Mouse (Mus musculus) kidney, embryonic 15.5 days (tissue): ENCODE measurements around the gene D5Ertd579e. TPM values are rescaled to one million over a fixed set of nuclear protein-coding genes. Genes with fewer than 3 reads are reported as not detected.

ENCODE experiments used
- ATAC-seq: fragments of 200-750 bp; cut with Nextera tagmentation; replicated peaks from 2 replicates; pipeline ENCODE4 v1.8.0; 2017; ENCODE audit warnings: moderate TSS enrichment; ENCODE audit not compliant: low FRiP score
- H3K27ac ChIP-seq: fragments of 300-500 bp; sonication (generic); 2 replicates; pipeline ENCODE4 v1.5.1; 2015; ENCODE audit warnings: mild to moderate bottlenecking, inconsistent platforms
- H3K27me3 ChIP-seq: fragments of 300-500 bp; sonication (generic); 2 replicates; pipeline ENCODE4 v1.6.1; 2015; ENCODE audit warnings: inconsistent platforms
- H3K36me3 ChIP-seq: fragments of 300-500 bp; sonication (generic); 2 replicates; pipeline ENCODE4 v1.6.1; 2015; ENCODE audit warnings: inconsistent platforms
- H3K4me1 ChIP-seq: fragments of 300-500 bp; sonication (generic); 2 replicates; pipeline ENCODE4 v1.6.1; 2015; ENCODE audit warnings: inconsistent platforms
- H3K4me2 ChIP-seq: fragments of 300-500 bp; sonication (generic); 2 replicates; pipeline ENCODE4 v1.6.1; 2015; ENCODE audit warnings: moderate library complexity, mild to moderate bottlenecking, inconsistent platforms
- H3K4me3 ChIP-seq: fragments of 300-500 bp; sonication (generic); replicated peaks from 2 replicates; pipeline ENCODE4 v1.5.1; 2015; ENCODE audit warnings: mild to moderate bottlenecking, inconsistent platforms
- H3K9ac ChIP-seq: fragments of 300-500 bp; sonication (generic); 2 replicates; pipeline ENCODE4 v1.6.1; 2015; ENCODE audit warnings: mild to moderate bottlenecking, inconsistent platforms
- H3K9me3 ChIP-seq: fragments of 300-500 bp; sonication (generic); replicated peaks from 2 replicates; pipeline ENCODE4 v1.6.1; 2016; ENCODE audit warnings: inconsistent platforms
- WGBS: fragments of 180-500 bp; shearing (Covaris S2); methylation state at CpG from one replicate; pipeline ENCODE4 v1.1.7; 2015; ENCODE audit warnings: mixed read lengths; 5-methylcytosine and 5-hydroxymethylcytosine counted together
- polyA plus RNA-seq: library from polyadenylated mRNA; unstranded; fragments of >200 nt; fragmentation: Nextera tagmentation; extraction: Ambion mirVana; gene quantifications from 2 replicates; pipeline ENCODE4 v1.2.1, GENCODE M21; 2015

The D5Ertd579e gene
- 19.7 and 21.6 TPM in 2 replicates for polyA plus RNA-seq

- ATAC-seq = peak; percentile 95
- WGBS = under 1% methylated on average over 76 of the region's 104 CpGs
- Histone ChIP-seq H3K4me3 (peak within 1 kb of the TSS; percentile 83), H3K36me3 (peaks cover 8% of the 10 kb centered on the region; the same call in 1 of the 2 replicates), H3K9ac (peak within 1 kb of the TSS; percentile 82), H3K9me3 (no peaks in the 10 kb centered on the region), H3K4me2 (peak within 1 kb of the TSS; percentile 93), H3K27ac (peak within 1 kb of the TSS; percentile 92), H3K27me3 (no peaks in the 10 kb centered on the region), H3K4me1 (peaks cover 32% of the 10 kb centered on the region)
Observed at GRCm38 (mm10) chr5:36695461-36696231, at the start of gene D5Ertd579e. D5Ertd579e (minus strand) TSS chr5:36696024.

DNA sequence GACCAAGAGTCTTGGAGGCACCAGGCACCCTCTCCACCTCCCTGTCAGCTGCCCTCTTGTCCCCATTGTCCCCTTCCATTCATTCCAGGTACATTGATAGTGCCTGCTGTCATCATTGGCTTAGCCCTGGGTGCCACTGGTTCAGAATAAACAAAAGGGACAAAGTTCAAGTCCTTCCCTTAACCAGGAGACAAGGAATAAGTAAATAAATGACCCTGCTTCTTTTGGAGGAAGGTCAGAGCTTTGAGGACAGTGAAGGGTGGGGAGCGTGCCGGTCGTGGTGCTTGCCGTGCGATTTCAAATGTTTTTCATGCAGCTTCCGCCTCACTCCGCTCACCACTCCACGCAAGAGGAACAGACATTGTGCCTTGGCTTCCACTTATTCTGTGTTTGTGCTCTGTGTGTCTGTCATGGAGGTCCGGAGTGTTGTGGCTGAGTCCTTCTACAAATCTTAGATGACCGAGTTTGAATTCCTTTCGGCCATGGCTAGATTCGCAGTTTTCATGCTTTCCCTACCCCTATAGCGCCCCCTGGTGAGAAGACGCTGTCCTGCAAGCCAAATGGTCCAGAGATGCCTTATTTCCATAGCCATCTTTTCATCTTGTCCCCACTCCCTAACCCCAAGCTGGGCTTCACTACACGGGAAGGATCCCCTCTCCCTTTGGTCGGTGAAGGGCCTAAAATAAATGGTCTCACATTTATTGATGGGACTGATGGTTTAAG, 46.5 kb upstream of the D5Ertd579e start:
- H3K9ac ChIP-seq = no peak overlapping the region
- 0 out of 2 replicates have a peak, but pooled peaks have one; percentile 25 for ATAC-seq
- no peaks in the 10 kb centered on the region for H3K27me3 ChIP-seq
- WGBS = 42% methylated on average over 16 of the region's 16 CpGs
- H3K27ac ChIP-seq = no peak overlapping the region
- H3K9me3 ChIP-seq = no peaks in the 10 kb centered on the region
- H3K36me3 ChIP-seq = peaks cover 8% of the 10 kb centered on the region; the same call in 1 of the 2 replicates
- H3K4me3 ChIP-seq = no peak overlapping the region
- H3K4me1 ChIP-seq = peaks cover 14% of the 10 kb centered on the region
- peak overlapping the region; percentile 49 for H3K4me2 ChIP-seq

GRCm38 (mm10) chr5:36739829-36740228, 44.0 kb upstream of the D5Ertd579e start:
- no peak for ATAC-seq
- no peak overlapping the region for H3K4me2 ChIP-seq
- WGBS = 60% methylated on average over 4 of the region's 4 CpGs

GRCm38 (mm10) chr5:36738799-36739615, 43.2 kb upstream of the D5Ertd579e start:
- ATAC-seq = no peak
- Histone ChIP-seq H3K9me3 (no peaks in the 10 kb centered on the region), H3K4me3 (no peak overlapping the region), H3K27ac (no peak overlapping the region), H3K9ac (no peak overlapping the region), H3K4me2 (no peak overlapping the region), H3K4me1 (0 out of 2 replicates have a peak, but pooled peaks cover 3% of the 10 kb centered on the region), H3K36me3 (no peaks in the 10 kb centered on the region), H3K27me3 (no peaks in the 10 kb centered on the region)
- WGBS = 53% methylated on average over 16 of the region's 16 CpGs

More at GRCm38 (mm10) chr5:36739829-36740228, 44.0 kb upstream of the D5Ertd579e start:
- Histone ChIP-seq H3K9ac (no peak overlapping the region), H3K4me1 (0 out of 2 replicates have a peak, but pooled peaks cover 3% of the 10 kb centered on the region), H3K4me3 (no peak overlapping the region), H3K27me3 (no peaks in the 10 kb centered on the region), H3K27ac (no peak overlapping the region), H3K36me3 (no peaks in the 10 kb centered on the region), H3K9me3 (no peaks in the 10 kb centered on the region)

DNA sequence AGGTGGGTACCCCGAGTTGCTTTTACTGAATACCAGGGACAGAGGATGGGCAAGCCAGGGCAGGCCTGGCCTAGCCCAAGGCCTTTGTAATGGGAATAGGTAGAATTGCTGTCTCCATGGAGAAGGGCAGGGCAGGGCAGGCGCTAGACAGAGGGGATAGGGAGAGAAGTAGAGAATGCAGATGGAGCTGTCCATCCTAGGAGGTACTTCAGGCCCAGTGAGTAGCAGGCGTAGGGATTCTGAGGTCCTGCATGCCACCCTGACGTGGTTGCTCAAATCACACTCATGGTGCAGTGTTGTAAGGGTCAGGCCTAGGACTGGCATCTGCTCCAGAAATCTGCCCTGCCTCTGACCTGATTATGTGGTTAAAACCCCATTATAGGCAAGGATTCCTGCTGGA, 41.9 kb upstream of the D5Ertd579e start:
- no peak for ATAC-seq
- Histone ChIP-seq H3K4me2 (no peak overlapping the region), H3K4me3 (no peak overlapping the region), H3K9me3 (no peaks in the 10 kb centered on the region), H3K4me1 (0 out of 2 replicates have a peak, but pooled peaks cover 3% of the 10 kb centered on the region), H3K36me3 (no peaks in the 10 kb centered on the region), H3K27me3 (no peaks in the 10 kb centered on the region), H3K27ac (no peak overlapping the region), H3K9ac (no peak overlapping the region)
- WGBS = 66% methylated on average over 4 of the region's 4 CpGs

GRCm38 (mm10) chr5:36736009-36736408, 40.2 kb upstream of the D5Ertd579e start:
- H3K4me2 ChIP-seq = no peak overlapping the region
- H3K27me3 ChIP-seq = no peaks in the 10 kb centered on the region
- H3K36me3 ChIP-seq = no peaks in the 10 kb centered on the region
- no peaks in the 10 kb centered on the region for H3K4me1 ChIP-seq
- no peak overlapping the region for H3K4me3 ChIP-seq
- no peak overlapping the region for H3K9ac ChIP-seq
- 79% methylated on average over 8 of the region's 8 CpGs for WGBS
- no peaks in the 10 kb centered on the region for H3K9me3 ChIP-seq
- no peak; the same call in 1 of the 2 replicates for ATAC-seq
- H3K27ac ChIP-seq = no peak overlapping the region

GRCm38 (mm10) chr5:36735106-36735505, 39.3 kb upstream of the D5Ertd579e start:
- H3K36me3 ChIP-seq = no peaks in the 10 kb centered on the region
- ATAC-seq = no peak
- H3K4me3 ChIP-seq = no peak overlapping the region
- no peak overlapping the region for H3K27ac ChIP-seq
- no peaks in the 10 kb centered on the region for H3K27me3 ChIP-seq
- 55% methylated on average over 6 of the region's 6 CpGs for WGBS
- H3K4me1 ChIP-seq = no peaks in the 10 kb centered on the region
- H3K4me2 ChIP-seq = no peak overlapping the region
- no peak overlapping the region for H3K9ac ChIP-seq
- no peaks in the 10 kb centered on the region for H3K9me3 ChIP-seq

DNA sequence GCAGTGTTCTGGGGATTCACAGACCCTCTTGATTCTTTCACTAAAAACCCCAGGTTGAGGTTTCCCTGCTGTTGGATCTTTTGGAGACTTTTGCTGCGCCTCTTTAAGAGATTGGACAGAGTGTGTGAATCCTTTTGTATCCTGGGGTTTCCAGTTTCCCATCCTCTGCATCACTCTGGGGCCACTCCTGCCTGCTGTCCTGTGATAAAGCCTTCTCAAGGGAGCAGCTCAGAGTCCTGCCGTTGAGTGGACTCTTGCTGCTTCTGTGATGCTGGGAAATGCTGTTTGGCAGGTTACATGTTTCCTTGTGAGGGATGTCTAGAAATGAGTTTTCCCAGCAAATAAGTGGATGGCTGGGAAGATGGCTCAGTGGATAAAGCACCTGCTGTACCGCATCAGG, 37.6 kb upstream of the D5Ertd579e start:
- Histone ChIP-seq H3K4me2 (no peak overlapping the region), H3K27me3 (no peaks in the 10 kb centered on the region), H3K27ac (no peak overlapping the region), H3K9ac (no peak overlapping the region), H3K9me3 (no peaks in the 10 kb centered on the region), H3K4me3 (no peak overlapping the region), H3K36me3 (no peaks in the 10 kb centered on the region), H3K4me1 (0 out of 2 replicates have a peak, but pooled peaks cover 7% of the 10 kb centered on the region)
- whole genome bisulfite sequencing = 85% methylated on average over 3 of the region's 3 CpGs
- ATAC-seq = no peak

- no peak overlapping the region for H3K27ac ChIP-seq
- no peak overlapping the region for H3K4me2 ChIP-seq
- WGBS = 61% methylated on average over 7 of the region's 7 CpGs
- 0 out of 2 replicates have a peak, but pooled peaks cover 9% of the 10 kb centered on the region for H3K4me1 ChIP-seq
- no peaks in the 10 kb centered on the region for H3K36me3 ChIP-seq
- H3K9me3 ChIP-seq = no peaks in the 10 kb centered on the region
- H3K9ac ChIP-seq = no peak overlapping the region
- no peak overlapping the region for H3K4me3 ChIP-seq
- ATAC-seq = no peak
- no peaks in the 10 kb centered on the region for H3K27me3 ChIP-seq
Observed at GRCm38 (mm10) chr5:36731901-36732652, 36.3 kb upstream of the D5Ertd579e start.

- Histone ChIP-seq H3K27me3 (no peaks in the 10 kb centered on the region), H3K4me1 (peaks cover 18% of the 10 kb centered on the region), H3K27ac (no peak overlapping the region), H3K9me3 (no peaks in the 10 kb centered on the region), H3K9ac (no peak overlapping the region), H3K4me3 (no peak overlapping the region), H3K36me3 (no peaks in the 10 kb centered on the region), H3K4me2 (no peak overlapping the region)
- no peak for ATAC-seq
- WGBS = 67% methylated on average over 3 of the region's 3 CpGs
Observed at GRCm38 (mm10) chr5:36730689-36731088, 34.9 kb upstream of the D5Ertd579e start.

DNA sequence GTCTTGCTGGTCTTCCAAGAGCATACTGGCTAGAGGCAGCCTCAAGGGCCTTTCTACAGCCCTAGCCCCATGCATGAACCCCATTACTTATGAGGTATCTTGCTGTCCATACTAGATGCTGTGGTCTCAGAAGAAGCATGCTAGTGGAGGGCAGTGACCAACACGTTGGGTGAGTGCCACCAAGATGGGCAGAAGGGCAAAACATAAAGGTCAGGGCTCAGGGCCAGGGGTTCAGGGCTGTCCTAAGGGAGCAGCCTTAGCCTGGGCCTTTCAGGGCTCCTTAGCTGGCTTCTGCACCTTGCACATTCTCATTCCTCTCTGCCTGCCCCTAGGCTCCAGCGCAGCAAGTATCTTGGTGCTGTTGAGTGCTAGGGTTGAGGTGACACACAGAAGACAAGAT, 34.1 kb upstream of the D5Ertd579e start:
- no peaks in the 10 kb centered on the region for H3K27me3 ChIP-seq
- no peak overlapping the region for H3K4me3 ChIP-seq
- peaks cover 18% of the 10 kb centered on the region for H3K4me1 ChIP-seq
- H3K4me2 ChIP-seq = no peak overlapping the region
- no peak for ATAC-seq
- H3K27ac ChIP-seq = no peak overlapping the region
- WGBS = 94% methylated on average over 2 of the region's 2 CpGs
- no peaks in the 10 kb centered on the region for H3K9me3 ChIP-seq
- no peaks in the 10 kb centered on the region for H3K36me3 ChIP-seq
- no peak overlapping the region for H3K9ac ChIP-seq
